Mouse (Mus musculus) C2C12 (cell line): ENCODE data around the gene Mex3d.

ENCODE experiments used
- CTCF ChIP-seq: IDR thresholded peaks from one replicate; pipeline ENCODE4 v1.5.1; 2011; ENCODE audit not compliant: control insufficient read depth, insufficient read depth, insufficient read length
- MYOD1 ChIP-seq: IDR thresholded peaks from one replicate; pipeline ENCODE4 v1.6.1; 2011; ENCODE audit warnings: low read depth; ENCODE audit not compliant: control insufficient read depth, insufficient read length
- USF1 ChIP-seq: IDR thresholded peaks from one replicate; pipeline ENCODE4 v1.6.1; 2011; ENCODE audit warnings: low read depth, mild to moderate bottlenecking, control low read depth, moderate library complexity

GRCm38 (mm10) chr10:80431570-80432386 lies 44.3 kb upstream of the Mex3d start:
- TF ChIP-seq CTCF (no peak), MYOD1 (no peak), USF1 (no peak)
